Mouse (Mus musculus): ENCODE measurements around the gene Wwox.

DNA sequence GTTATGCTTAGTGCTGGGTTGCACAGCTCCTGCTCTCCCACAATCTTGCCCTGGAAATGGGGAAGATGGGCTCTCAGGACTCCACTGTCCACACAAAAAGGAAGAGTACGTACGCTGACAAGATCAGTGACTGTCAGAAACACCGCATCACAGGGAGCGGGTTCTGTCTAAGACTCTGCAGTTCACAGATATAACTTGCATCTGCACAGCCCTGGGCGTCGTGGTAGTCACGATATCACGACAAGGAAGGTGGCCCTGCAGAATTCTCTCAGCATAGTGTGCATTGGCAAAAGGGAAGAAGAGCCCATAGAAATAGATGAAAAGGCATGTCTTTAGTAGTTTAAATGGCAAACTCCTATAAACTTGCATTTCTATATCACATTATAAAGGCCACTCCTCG, 339.5 kb downstream of the Wwox start:
- TF ChIP-seq CTCF (IDR thresholded peaks at IDR 0.05; ENCODE audit: low read depth), result no peak
- TF ChIP-seq EP300 (IDR thresholded peaks at IDR 0.05; ENCODE audit: low read depth), result 0 out of 2 replicates have a peak, but pooled peaks have one; percentile 10

All from liver, embryonic 14.5 days (tissue).